Mouse (Mus musculus) cortical plate, adult 2 months (tissue): ENCODE measurements around the gene Gsto2.

Source experiments
- CTCF ChIP-seq: fragments of 200-500 bp; IDR thresholded peaks from 2 replicates; pipeline ENCODE4 v1.5.1; 2011; ENCODE audit warnings: mild to moderate bottlenecking, control low read depth, low read length; ENCODE audit not compliant: insufficient read depth; ENCODE audit errors: extremely low read depth
- POLR2A ChIP-seq: fragments of 200-500 bp; IDR thresholded peaks from 2 replicates; pipeline ENCODE4 v1.6.1; 2011; ENCODE audit warnings: mild to moderate bottlenecking, low read length, control low read depth; ENCODE audit not compliant: insufficient read depth; ENCODE audit errors: extremely low read depth

DNA sequence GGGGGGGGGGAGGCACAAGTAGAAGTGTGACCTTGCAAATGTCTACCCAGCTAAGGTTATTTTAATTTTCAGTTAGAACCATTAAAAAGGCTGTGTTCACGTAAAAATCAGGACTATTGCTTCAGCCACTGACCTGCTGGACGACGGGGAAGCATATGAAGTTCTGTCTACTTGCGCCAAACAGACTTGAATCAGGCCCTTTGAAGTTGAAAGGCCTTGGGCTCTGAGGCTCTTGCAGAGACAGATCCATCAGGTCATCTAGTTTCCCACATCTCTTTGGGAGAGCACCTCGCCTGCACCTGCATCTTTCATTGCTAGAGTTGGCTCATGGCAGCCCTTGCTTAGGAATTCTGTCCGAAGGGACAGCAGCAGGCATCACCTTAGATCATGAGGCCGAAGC lies 48.0 kb downstream of the Gsto2 start:
- TF ChIP-seq POLR2A: no peak
- TF ChIP-seq CTCF: no peak
